Mouse (Mus musculus) ES-E14 (cell line): Measurements from ENCODE around the gene Mast3. TPM values are rescaled to one million over a fixed set of nuclear protein-coding genes. Genes with fewer than 3 reads are reported as not detected.
A peak's percentile ranks its signal among the peaks of the same experiment; 100 is the strongest.

Experiments used
- DNase-seq: peaks from one replicate; pipeline ENCODE4 v3.0.0-alpha.2; 2013; ENCODE audit warnings: low read depth, low spot score
- H3K27ac ChIP-seq: 2 replicates; pipeline ENCODE4 v1.5.1; 2012; ENCODE audit warnings: low read depth, mild to moderate bottlenecking, low read length, moderate library complexity, mixed read lengths; ENCODE audit not compliant: poor library complexity, insufficient read depth, severe bottlenecking
- H3K36me3 ChIP-seq: 2 replicates; pipeline ENCODE4 v1.6.1; 2012; ENCODE audit warnings: mild to moderate bottlenecking, low read length, moderate library complexity, mixed read lengths; ENCODE audit not compliant: control insufficient read depth, poor library complexity, insufficient read depth, severe bottlenecking
- H3K4me1 ChIP-seq, 2 experiments: fragments of 150-350 bp in 1 of 2; sonication (generic) in 1 of 2; 2 replicates each; pipeline ENCODE4 v1.6.1; 2012; ENCODE audit warnings: low read length in 2 of 2, mild to moderate bottlenecking in 1 of 2, mixed read lengths in 1 of 2; ENCODE audit not compliant: control insufficient read depth in 2 of 2, insufficient read depth in 2 of 2, poor library complexity in 1 of 2
- H3K4me3 ChIP-seq, 2 experiments: fragments of 150-350 bp in 1 of 2; sonication (generic) in 1 of 2; 2 replicates each; pipeline ENCODE4 v1.5.1; 2012; ENCODE audit warnings: low read length in 2 of 2, low read depth in 1 of 2, mild to moderate bottlenecking in 1 of 2, mixed read lengths in 1 of 2; ENCODE audit not compliant: insufficient read depth in 1 of 2, poor library complexity in 1 of 2, severe bottlenecking in 1 of 2
- H3K9ac ChIP-seq: 2 replicates; pipeline ENCODE4 v1.6.1; 2012; ENCODE audit warnings: low read depth, mild to moderate bottlenecking, low read length, mixed read lengths; ENCODE audit not compliant: poor library complexity, insufficient read depth, severe bottlenecking
- H3K9me3 ChIP-seq: fragments of 150-350 bp; sonication (generic); 2 replicates; pipeline ENCODE4 v1.6.1; 2012; ENCODE audit warnings: low read depth, mild to moderate bottlenecking, low read length; ENCODE audit not compliant: control insufficient read depth, insufficient read depth
- CHD2 ChIP-seq: IDR thresholded peaks from 2 replicates; pipeline ENCODE4 v1.6.1; 2014; ENCODE audit warnings: mild to moderate bottlenecking, low read depth, low read length, inconsistent platforms
- HCFC1 ChIP-seq: IDR thresholded peaks from 2 replicates; pipeline ENCODE4 v1.6.1; 2012; ENCODE audit warnings: low read length, inconsistent platforms, borderline replicate concordance; ENCODE audit not compliant: insufficient read depth
- MAFK ChIP-seq: IDR thresholded peaks from 2 replicates; pipeline ENCODE4 v1.6.1; 2014; ENCODE audit warnings: mild to moderate bottlenecking, low read depth, low read length, inconsistent platforms; ENCODE audit not compliant: insufficient read depth
- ZC3H11A ChIP-seq: IDR thresholded peaks from 2 replicates; pipeline ENCODE4 v1.6.1; 2012; ENCODE audit warnings: low read depth, mild to moderate bottlenecking, inconsistent platforms, low read length, borderline replicate concordance
- ZNF384 ChIP-seq: IDR thresholded peaks from 2 replicates; pipeline ENCODE4 v1.6.1; 2012; ENCODE audit warnings: low read depth, low read length, inconsistent platforms
- in situ Hi-C, 2 experiments: fragments of 600-800 bp; cut with MboI; formaldehyde crosslinking; loops; one replicate each; pipeline ENCODE4 v1.15.1; 2025; ENCODE audit warnings: low sequenced_read_pairs in 2 of 2, inconsistent platforms in 1 of 2; ENCODE audit not compliant: unreplicated experiment in 2 of 2
- total RNA-seq: library from RNA; depleted of rRNA; stranded (reverse); fragments of 300-350 nt; gene quantifications from 2 replicates; pipeline ENCODE4 v1.2.3, GENCODE M21; 2012

Gene Mast3
- total RNA-seq, 1 experiment: 7.8 TPM

DNA sequence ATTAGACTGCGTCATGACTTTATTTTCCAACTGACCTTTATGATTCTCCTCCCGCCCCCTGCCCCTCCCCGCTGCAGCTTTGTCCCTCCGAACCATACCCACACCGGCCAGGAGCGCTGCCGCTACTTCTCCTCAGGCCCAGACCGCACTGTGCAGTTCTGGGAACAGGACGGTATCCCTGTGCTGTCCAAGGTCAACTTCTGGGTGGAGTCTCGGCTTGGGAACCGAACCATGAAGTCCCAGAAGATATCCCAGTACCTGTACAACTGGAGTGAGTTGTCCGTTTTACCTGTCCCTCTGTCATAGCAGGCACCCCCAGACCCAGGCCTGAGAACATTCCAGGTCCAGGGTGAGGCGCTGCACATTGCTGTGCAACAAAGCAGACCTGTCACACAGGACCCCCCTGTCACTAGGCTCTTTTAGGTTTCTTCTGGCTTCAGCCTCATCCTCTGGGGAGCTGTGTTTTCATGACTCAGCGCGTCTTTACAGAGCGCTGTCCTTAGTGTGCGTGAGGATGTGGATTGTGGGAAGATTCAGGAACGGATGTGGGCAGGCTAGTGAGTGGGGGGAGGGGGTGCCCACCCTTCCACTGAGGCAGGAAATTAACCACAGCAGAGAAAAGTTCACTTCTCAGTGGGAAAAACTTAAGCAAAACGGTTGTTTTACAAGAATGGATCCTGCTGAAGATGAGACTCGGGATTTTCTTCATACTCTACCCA lies 6.3 kb upstream of the Mast3 start:
- Histone ChIP-seq H3K9me3 (no peaks in the 10 kb centered on the region), H3K36me3 (no peaks in the 10 kb centered on the region), H3K4me1 (peaks cover 2 to 15% of the 10 kb centered on the region in 2 experiments; a peak in 3 of 4 replicates), H3K9ac (no peak overlapping the region), H3K27ac (no peak overlapping the region), H3K4me3 (no peak overlapping the region)
- DNase-seq: no peak
- TF ChIP-seq HCFC1: no peak
- TF ChIP-seq MAFK: peak; percentile 61; the same call in 1 of the 2 replicates
- in situ Hi-C loops: no loop called here

DNA sequence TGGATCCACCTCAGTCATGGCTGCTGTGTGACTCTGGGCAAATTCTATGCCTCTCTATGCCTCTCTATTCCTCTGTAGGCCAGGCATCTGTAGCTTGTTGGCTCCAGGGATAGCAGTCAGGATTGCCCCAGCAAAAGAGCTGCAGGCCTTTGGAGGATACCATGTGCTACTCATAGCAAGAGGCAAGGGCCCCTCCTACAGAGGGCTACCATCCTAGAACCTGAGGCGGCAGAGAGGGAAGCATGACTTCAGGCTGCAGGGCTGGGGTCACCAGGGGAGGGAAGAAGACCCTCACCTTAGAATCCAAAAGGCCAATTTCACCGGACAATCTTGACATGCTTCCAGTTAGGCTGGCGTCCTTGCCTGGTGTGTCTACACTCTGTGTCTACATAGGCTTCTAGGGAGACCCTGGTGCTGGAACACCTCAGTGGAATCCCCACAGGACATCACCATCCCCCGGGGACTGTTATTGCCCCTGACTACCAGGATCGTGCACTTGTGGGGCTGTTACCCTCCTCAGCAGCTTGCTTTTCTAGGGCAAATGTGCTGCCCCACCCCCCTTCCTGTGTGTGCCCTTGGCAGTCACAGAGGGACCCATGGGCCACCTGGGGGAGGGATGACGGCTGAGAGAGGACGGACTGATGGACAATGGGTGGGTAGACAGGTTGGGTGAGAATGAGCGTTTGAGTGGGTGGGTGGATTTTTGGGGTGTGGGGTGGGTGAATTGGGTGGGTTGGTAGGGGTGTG lies 4.3 kb upstream of the Mast3 start:
- DNase-seq: no peak

DNA sequence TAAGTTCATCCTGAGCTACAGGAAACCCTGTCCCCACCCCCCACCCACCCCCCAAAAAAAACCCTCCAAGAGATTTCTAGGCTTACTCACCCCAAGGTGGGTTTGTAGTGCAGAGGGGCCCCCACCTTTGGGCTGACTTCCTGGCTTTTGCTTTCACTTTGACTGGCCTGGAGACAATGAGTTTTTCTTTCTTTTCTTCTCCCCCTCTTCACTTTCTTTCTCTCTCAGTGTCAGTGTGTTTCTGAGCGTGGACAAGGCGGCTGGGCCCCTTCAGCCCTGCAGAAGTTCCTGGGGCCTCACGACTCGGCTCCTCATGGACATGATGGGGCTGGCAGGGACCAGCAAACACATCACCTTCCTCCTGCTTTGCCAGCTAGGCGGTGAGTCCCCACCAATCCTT lies 3.4 kb upstream of the Mast3 start, which contains the start of gene Il12rb1:
TSS of gene Il12rb1 (plus strand) at position 211 of the 400 bp plus-strand sequence.
- in situ Hi-C loops: no loop called here
- Histone ChIP-seq H3K4me1 (peaks cover 2 to 14% of the 10 kb centered on the region in 2 experiments; a peak in 3 of 4 replicates), H3K27ac (no peak within 1 kb of the TSS), H3K4me3 (no peak within 1 kb of the TSS), H3K36me3 (no peaks in the 10 kb centered on the region), H3K9me3 (no peaks in the 10 kb centered on the region), H3K9ac (no peak within 1 kb of the TSS)
- no peak for TF ChIP-seq ZNF384
- no peak for TF ChIP-seq MAFK
- TF ChIP-seq CHD2: no peak
- no peak for TF ChIP-seq ZC3H11A
- TF ChIP-seq HCFC1: no peak
- DNase-seq: no peak

More for the DNA sequence above, 4.3 kb upstream of the Mast3 start:
- Histone ChIP-seq H3K36me3 (no peaks in the 10 kb centered on the region), H3K4me1 (peaks cover 2 to 14% of the 10 kb centered on the region in 2 experiments; a peak in 3 of 4 replicates), H3K9ac (no peak overlapping the region), H3K4me3 (no peak overlapping the region), H3K9me3 (no peaks in the 10 kb centered on the region), H3K27ac (no peak overlapping the region)
- in situ Hi-C loops: no loop called here
- no peak for TF ChIP-seq ZNF384
- no peak for TF ChIP-seq CHD2
- no peak for TF ChIP-seq HCFC1
- no peak for TF ChIP-seq MAFK
- no peak for TF ChIP-seq ZC3H11A

DNA sequence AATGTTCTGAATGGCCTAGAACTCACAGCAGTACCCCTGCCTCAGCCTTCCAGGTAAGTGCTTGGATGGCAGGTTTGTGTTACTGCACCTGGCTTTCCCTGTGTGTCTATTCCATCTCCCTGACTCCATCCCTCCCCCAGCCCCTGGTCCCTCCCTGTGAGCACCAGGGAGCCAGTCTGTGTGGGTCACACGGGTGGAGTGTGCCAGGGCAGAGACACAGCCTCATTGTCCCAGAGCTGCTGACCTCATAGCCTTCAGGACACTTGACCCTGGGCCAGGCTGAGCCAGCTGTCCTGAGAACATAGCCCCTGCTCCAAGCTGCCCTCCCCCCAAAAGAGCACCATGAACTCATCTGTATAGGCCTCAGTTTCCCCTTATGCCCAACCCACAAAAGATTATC lies 2.5 kb upstream of the Mast3 start:
- Histone ChIP-seq H3K27ac (no peak overlapping the region), H3K9me3 (no peaks in the 10 kb centered on the region)
- in situ Hi-C loops: no loop called here

More for the DNA sequence above, 2.5 kb upstream of the Mast3 start:
- DNase-seq: no peak
- no peak overlapping the region for H3K4me3 ChIP-seq
- no peaks in the 10 kb centered on the region for H3K36me3 ChIP-seq
- no peak overlapping the region for H3K9ac ChIP-seq
- no peak for TF ChIP-seq HCFC1
- TF ChIP-seq MAFK: no peak
- peaks cover 2 to 15% of the 10 kb centered on the region in 2 experiments; a peak in 3 of 4 replicates for H3K4me1 ChIP-seq
